Mouse (Mus musculus): Measurements from ENCODE around the gene Ccdc39.

The Ccdc39 gene

GRCm38 (mm10) chr3:33843801-33844632 is at the start of gene Ccdc39:
Gene Ccdc39 (minus strand): TSS chr3:33844310.
- DNase-seq (ENCODE audit: low spot score) = peak; percentile 72

- DNase-seq (ENCODE audit: low spot score) = no peak
Observed at GRCm38 (mm10) chr3:33893433-33893832, 49.3 kb upstream of the Ccdc39 start.

- no peak for DNase-seq (ENCODE audit: low spot score)
Observed at GRCm38 (mm10) chr3:33887438-33887837, 43.3 kb upstream of the Ccdc39 start.

DNA sequence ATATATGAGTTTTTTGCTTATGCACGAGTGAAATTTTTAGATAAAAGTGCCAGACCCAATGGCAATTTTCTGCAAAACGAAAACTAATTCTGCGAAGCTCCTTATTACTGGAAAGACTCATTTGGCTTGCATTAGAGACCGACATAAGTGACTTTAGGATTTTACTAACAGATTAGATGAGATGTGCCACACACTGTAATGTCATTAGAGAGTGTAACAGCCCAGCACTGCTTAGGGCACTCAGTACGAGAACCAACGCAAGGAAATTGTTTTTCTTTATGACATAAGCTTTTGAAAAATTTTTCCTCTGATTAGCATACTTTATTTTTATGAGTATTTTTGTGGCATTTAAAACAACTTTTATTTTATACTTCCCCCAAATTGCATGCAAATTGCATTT is 39.0 kb upstream of the Ccdc39 start:
- DNase-seq (ENCODE audit: low spot score) = no peak

DNA sequence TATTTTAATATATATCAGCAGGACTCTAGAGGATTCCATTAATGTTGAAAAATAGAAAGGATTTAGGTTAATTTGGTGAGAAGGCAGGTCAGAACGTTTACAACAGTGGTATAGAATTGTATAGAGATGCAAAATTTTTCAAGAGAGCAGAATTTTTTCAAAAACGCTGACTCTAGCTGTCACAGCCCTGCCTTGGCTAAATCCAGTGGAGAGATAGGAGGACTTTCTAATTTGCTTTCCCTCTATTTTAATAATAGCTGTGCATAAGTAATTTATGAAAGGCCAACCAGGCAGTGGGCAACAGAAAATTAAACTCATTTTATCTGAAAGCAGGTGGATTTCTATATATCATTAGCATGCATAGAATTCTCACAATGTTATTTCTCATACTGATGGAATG is 38.6 kb upstream of the Ccdc39 start:
- DNase-seq (ENCODE audit: low spot score) = no peak

- DNase-seq (ENCODE audit: low spot score) = no peak
Observed at GRCm38 (mm10) chr3:33878661-33879060, 34.6 kb upstream of the Ccdc39 start.

- no peak for DNase-seq (ENCODE audit: low spot score)
Observed at GRCm38 (mm10) chr3:33874456-33875286, 30.6 kb upstream of the Ccdc39 start.

- no peak for DNase-seq (ENCODE audit: low spot score)
Observed at GRCm38 (mm10) chr3:33873837-33874236, 29.7 kb upstream of the Ccdc39 start.

GRCm38 (mm10) chr3:33873366-33873765 is 29.3 kb upstream of the Ccdc39 start:
- DNase-seq (ENCODE audit: low spot score) = no peak

- DNase-seq (ENCODE audit: low spot score) = no peak
Observed at GRCm38 (mm10) chr3:33864000-33864540, 20.0 kb upstream of the Ccdc39 start.

DNA sequence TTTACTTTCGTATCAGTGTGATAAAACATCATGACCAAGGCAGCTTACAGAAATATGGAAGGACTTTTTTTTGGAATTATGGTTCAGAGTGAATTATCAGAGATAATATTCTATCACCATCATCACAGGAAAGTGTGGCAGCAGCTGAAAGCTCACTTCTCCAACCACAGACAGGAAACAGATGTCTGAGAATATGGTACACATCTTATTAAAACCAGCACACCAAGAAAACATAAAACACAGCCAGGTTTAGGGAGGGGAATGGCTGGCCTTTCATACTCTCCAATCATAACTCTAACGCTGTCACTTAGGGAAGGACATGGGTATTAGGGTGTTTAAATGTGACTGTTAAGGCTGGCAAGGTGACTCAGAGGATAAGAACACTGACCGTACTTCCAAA is 14.8 kb upstream of the Ccdc39 start:
- DNase-seq (ENCODE audit: low spot score) = no peak

GRCm38 (mm10) chr3:33853062-33853461 is 9.0 kb upstream of the Ccdc39 start:
- DNase-seq (ENCODE audit: low spot score) = peak; percentile 23

- no peak for DNase-seq (ENCODE audit: low spot score)
Observed at GRCm38 (mm10) chr3:33850856-33851255, 6.7 kb upstream of the Ccdc39 start.

DNA sequence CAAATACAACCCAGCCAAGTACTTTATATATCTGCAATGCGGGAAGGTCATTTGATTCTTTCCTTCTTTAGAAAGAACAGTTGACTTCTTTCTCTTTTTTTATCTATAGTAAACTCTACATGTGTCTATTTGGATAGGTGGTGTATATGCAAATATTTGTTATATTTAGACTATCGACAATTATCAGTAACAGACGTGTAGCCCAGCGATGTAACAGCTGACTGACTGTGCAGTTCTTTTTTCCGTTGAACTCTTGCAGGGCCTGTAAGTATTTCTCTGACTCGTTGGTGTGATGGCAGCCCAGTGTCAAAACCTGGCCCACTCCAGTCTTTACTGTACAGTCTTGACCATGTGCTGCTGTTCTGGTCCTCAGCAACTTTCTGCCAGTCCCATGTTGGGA is 2.5 kb upstream of the Ccdc39 start:
- no peak for DNase-seq (ENCODE audit: low spot score)

DNA sequence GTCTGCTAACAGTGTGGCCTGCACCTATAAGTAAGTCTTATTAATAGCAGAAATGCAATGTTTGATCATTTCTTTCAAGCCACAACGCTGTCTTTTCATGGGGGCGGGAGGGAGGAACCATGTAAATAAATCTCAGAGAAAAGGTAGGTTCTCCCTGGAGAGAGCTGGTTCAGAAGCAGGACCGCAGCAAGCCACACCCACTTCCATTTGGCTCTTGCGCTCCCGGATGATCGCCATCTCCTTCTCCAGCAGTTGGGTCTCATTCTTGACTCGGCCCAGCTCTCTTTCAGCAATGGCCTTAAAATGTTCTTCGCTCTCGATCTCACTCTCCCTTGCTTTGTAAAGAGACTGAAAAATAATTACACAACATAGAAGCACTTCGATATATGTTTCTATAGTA is 5.2 kb downstream of the Ccdc39 start:
- no peak for DNase-seq (ENCODE audit: low spot score)

- no peak for DNase-seq (ENCODE audit: low spot score)
Observed at GRCm38 (mm10) chr3:33836576-33836975, 7.5 kb downstream of the Ccdc39 start.

DNA sequence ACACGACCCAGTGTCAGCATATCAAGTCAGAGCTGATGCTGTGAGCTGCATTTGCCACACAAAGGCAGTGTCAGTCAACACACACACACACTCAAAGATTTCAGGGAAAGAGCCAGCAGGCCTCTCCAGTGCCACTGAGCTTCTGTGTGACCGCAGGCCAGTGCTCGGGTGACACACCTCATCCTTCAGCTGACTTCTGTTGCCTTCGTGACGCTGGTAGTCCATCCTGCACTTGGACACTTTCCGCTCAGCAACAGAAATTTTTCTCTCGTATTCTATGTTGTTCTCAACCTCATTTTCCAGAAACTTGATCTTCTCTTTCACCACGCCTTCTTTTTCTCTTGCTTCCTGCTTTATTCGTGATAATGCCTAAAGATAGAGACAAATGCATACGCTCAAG is 11.8 kb downstream of the Ccdc39 start:
- no peak for DNase-seq (ENCODE audit: low spot score)

- DNase-seq (ENCODE audit: low spot score) = no peak
Observed at GRCm38 (mm10) chr3:33824135-33824946, 19.8 kb downstream of the Ccdc39 start.

DNA sequence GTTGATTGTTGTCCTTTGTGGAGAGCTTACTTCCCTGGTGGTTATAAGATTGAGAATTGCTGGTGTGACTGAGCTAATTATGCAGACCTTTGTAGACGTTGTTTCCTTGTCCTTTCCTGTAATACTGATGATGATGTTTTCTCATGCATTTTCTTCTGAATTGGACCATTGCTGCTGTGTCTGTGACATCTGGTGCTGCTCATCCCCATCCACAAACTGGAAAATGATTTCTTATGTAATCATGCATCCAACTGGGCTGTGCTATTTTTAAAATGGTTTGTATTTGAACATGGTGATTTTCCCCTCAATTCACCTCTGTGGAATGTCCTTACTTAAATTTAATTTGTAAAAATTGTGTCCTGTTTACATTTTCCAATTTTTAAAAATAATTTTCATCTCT is 37.0 kb downstream of the Ccdc39 start:
- no peak for DNase-seq (ENCODE audit: low spot score)

- DNase-seq (ENCODE audit: low spot score) = no peak
Observed at GRCm38 (mm10) chr3:33800513-33800820, 43.6 kb downstream of the Ccdc39 start.

DNA sequence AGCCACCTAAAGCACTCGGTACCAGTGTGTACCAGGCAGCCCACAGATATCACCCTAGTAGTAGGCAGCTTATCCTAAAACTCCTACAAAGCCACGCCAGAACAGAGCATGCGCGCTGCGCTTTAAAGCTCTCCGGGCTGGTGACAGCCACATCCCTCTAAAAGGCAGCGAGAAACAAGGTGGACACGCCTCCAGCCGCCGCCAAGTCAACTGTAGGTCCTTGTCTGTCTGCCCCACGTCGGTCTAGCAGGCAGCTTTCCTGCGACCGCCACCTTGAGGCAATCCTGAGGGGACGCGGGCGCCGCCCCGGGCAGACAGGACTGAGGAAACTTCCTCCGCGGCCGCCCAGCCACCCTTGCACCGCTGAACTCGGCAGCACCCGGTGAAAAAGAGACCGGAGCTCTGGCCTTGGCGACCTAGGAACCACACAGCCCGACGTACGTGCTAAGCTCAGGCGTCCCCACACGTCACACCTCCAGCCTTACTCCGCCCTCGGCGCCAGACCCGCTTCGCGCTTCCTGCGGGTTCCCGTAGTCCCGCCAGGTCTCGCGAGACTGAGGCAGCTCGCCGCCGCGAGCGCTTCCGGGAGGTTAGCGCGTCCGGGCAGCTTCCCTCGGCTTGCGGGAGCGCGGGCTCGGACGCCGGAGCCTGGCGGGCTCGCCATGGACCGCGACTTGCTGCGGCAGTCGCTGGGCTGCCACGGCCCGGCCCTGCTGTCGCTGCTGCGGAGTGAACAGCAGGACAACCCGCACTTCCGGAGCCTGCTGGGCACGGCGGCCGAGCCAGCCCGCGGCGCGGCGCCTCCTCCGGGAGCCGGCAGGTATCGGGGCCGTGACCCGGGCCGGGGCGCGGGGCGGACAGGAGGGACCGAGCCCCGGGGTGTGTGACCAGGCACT is 44.2 kb downstream of the Ccdc39 start, which contains the start of gene Ttc14:
TSS of gene Ttc14 (plus strand) at position 216 of the 896 bp plus-strand sequence.
- DNase-seq (ENCODE audit: low spot score) = peak; percentile 89

Data from left cerebral cortex, adult 11 months (tissue).